Mouse (Mus musculus) heart, embryonic 13.5 days (tissue): ENCODE data around the gene Tldc1. TPM values are rescaled to one million over a fixed set of nuclear protein-coding genes. Genes with fewer than 3 reads are reported as not detected.

Experiments used
- ATAC-seq: fragments of 200-750 bp; cut with Nextera tagmentation; 2 replicates; pipeline ENCODE4 v1.8.0; 2017; ENCODE audit warnings: moderate TSS enrichment; ENCODE audit not compliant: insufficient number of reproducible peaks, low FRiP score, low TSS enrichment; ENCODE audit errors: extremely low read depth
- H3K27ac ChIP-seq: fragments of 300-500 bp; sonication (generic); replicated peaks from 2 replicates; pipeline ENCODE4 v1.5.1; 2015; ENCODE audit warnings: moderate library complexity, mild to moderate bottlenecking, inconsistent platforms
- H3K27me3 ChIP-seq: fragments of 300-500 bp; sonication (generic); replicated peaks from 2 replicates; pipeline ENCODE4 v1.6.1; 2015; ENCODE audit warnings: mild to moderate bottlenecking, inconsistent platforms
- H3K36me3 ChIP-seq: fragments of 300-500 bp; sonication (generic); 2 replicates; pipeline ENCODE4 v1.6.1; 2015; ENCODE audit warnings: mild to moderate bottlenecking, inconsistent platforms
- H3K4me1 ChIP-seq: fragments of 300-500 bp; sonication (generic); 2 replicates; pipeline ENCODE4 v1.6.1; 2015; ENCODE audit warnings: inconsistent platforms
- H3K4me2 ChIP-seq: fragments of 300-500 bp; sonication (generic); 2 replicates; pipeline ENCODE4 v1.6.1; 2015; ENCODE audit warnings: inconsistent platforms, mild to moderate bottlenecking, moderate library complexity
- H3K4me3 ChIP-seq: fragments of 300-500 bp; sonication (generic); 2 replicates; pipeline ENCODE4 v1.5.1; 2015; ENCODE audit warnings: moderate library complexity, mild to moderate bottlenecking, inconsistent platforms
- H3K9ac ChIP-seq: fragments of 300-500 bp; sonication (generic); 2 replicates; pipeline ENCODE4 v1.6.1; 2015; ENCODE audit warnings: inconsistent platforms, mild to moderate bottlenecking, moderate library complexity
- H3K9me3 ChIP-seq: fragments of 300-500 bp; sonication (generic); 2 replicates; pipeline ENCODE4 v1.6.1; 2016; ENCODE audit warnings: inconsistent platforms
- WGBS: fragments of 180-500 bp; shearing (Covaris S2); methylation state at CpG from one replicate; pipeline ENCODE4 v1.1.7; 2015; ENCODE audit warnings: mixed read lengths; 5-methylcytosine and 5-hydroxymethylcytosine counted together
- polyA plus RNA-seq: library from polyadenylated mRNA; unstranded; fragments of >200 nt; fragmentation: Nextera tagmentation; extraction: Ambion mirVana; gene quantifications from 2 replicates; pipeline ENCODE4 v1.2.1, GENCODE M21; 2015

Gene Tldc1
- polyA plus RNA-seq, 1 experiment from 2014 or later = 14.3 TPM

- peaks cover 58% of the 10 kb centered on the region for H3K36me3 ChIP-seq
- H3K9me3 ChIP-seq = no peaks in the 10 kb centered on the region
- H3K9ac ChIP-seq = no peak overlapping the region
- no peak overlapping the region for H3K4me3 ChIP-seq
- 82% methylated on average over 21 of the region's 21 CpGs for WGBS
- H3K4me1 ChIP-seq = peaks cover 6% of the 10 kb centered on the region; the same call in 1 of the 2 replicates
- H3K27me3 ChIP-seq = no peaks in the 10 kb centered on the region
- no peak for ATAC-seq
- no peak overlapping the region for H3K4me2 ChIP-seq
- no peak overlapping the region for H3K27ac ChIP-seq
Measured at GRCm38 (mm10) chr8:119762226-119763220, 15.7 kb downstream of the Tldc1 start.

- WGBS = 76% methylated on average over 11 of the region's 11 CpGs
- ATAC-seq = no peak
- Histone ChIP-seq H3K4me2 (no peak overlapping the region), H3K4me3 (no peak overlapping the region), H3K9me3 (no peaks in the 10 kb centered on the region), H3K27me3 (no peaks in the 10 kb centered on the region), H3K9ac (no peak overlapping the region), H3K36me3 (peaks cover 50% of the 10 kb centered on the region), H3K4me1 (peaks cover 10% of the 10 kb centered on the region), H3K27ac (no peak overlapping the region)
Measured at GRCm38 (mm10) chr8:119761692-119762091, 16.5 kb downstream of the Tldc1 start.

GRCm38 (mm10) chr8:119756538-119756937 lies 21.7 kb downstream of the Tldc1 start:
- H3K9me3 ChIP-seq = no peaks in the 10 kb centered on the region
- WGBS = 29% methylated on average over 5 of the region's 5 CpGs
- H3K9ac ChIP-seq = no peak overlapping the region
- no peak overlapping the region for H3K4me3 ChIP-seq
- H3K27me3 ChIP-seq = peaks cover 4% of the 10 kb centered on the region; the same call in 1 of the 2 replicates
- peaks cover 14% of the 10 kb centered on the region for H3K36me3 ChIP-seq
- no peak overlapping the region for H3K4me2 ChIP-seq
- peaks cover 28% of the 10 kb centered on the region for H3K4me1 ChIP-seq
- no peak overlapping the region for H3K27ac ChIP-seq
- no peak for ATAC-seq

GRCm38 (mm10) chr8:119756147-119756461 lies 22.1 kb downstream of the Tldc1 start:
- Histone ChIP-seq H3K9me3 (no peaks in the 10 kb centered on the region), H3K4me3 (peak overlapping the region; percentile 33; the same call in 1 of the 2 replicates), H3K27ac (no peak overlapping the region), H3K36me3 (peaks cover 9% of the 10 kb centered on the region), H3K4me2 (peak overlapping the region; percentile 62), H3K27me3 (peaks cover 4% of the 10 kb centered on the region; the same call in 1 of the 2 replicates), H3K4me1 (peaks cover 28% of the 10 kb centered on the region), H3K9ac (no peak overlapping the region)
- 65% methylated on average over 2 of the region's 2 CpGs for WGBS
- ATAC-seq = no peak

GRCm38 (mm10) chr8:119755238-119756146 lies 22.7 kb downstream of the Tldc1 start:
- ATAC-seq = no peak
- WGBS = 23% methylated on average over 28 of the region's 28 CpGs
- Histone ChIP-seq H3K9ac (peak overlapping the region; percentile 60; the same call in 1 of the 2 replicates), H3K9me3 (no peaks in the 10 kb centered on the region), H3K4me2 (peak overlapping the region; percentile 62), H3K4me3 (peak overlapping the region; percentile 33), H3K36me3 (peaks cover 3% of the 10 kb centered on the region; the same call in 1 of the 2 replicates), H3K4me1 (peaks cover 28% of the 10 kb centered on the region), H3K27ac (no peak overlapping the region), H3K27me3 (peaks cover 4% of the 10 kb centered on the region; the same call in 1 of the 2 replicates)

- H3K4me3 ChIP-seq = no peak overlapping the region
- ATAC-seq = no peak
- peaks cover 21% of the 10 kb centered on the region for H3K4me1 ChIP-seq
- no peak overlapping the region for H3K9ac ChIP-seq
- H3K36me3 ChIP-seq = no peaks in the 10 kb centered on the region
- no peaks in the 10 kb centered on the region for H3K9me3 ChIP-seq
- no peak overlapping the region for H3K4me2 ChIP-seq
- 49% methylated on average over 4 of the region's 4 CpGs for WGBS
- H3K27me3 ChIP-seq = 0 out of 2 replicates have a peak, but pooled peaks cover 11% of the 10 kb centered on the region
- H3K27ac ChIP-seq = no peak overlapping the region
Measured at GRCm38 (mm10) chr8:119744604-119745003, 33.6 kb downstream of the Tldc1 start.

- Histone ChIP-seq H3K27ac (peak overlapping the region; percentile 28; the same call in 1 of the 2 replicates), H3K9ac (0 out of 2 replicates have a peak overlapping the region, but pooled peaks have one; percentile 2), H3K9me3 (no peaks in the 10 kb centered on the region), H3K4me1 (peaks cover 21% of the 10 kb centered on the region), H3K4me3 (no peak overlapping the region), H3K4me2 (no peak overlapping the region), H3K36me3 (no peaks in the 10 kb centered on the region), H3K27me3 (0 out of 2 replicates have a peak, but pooled peaks cover 11% of the 10 kb centered on the region)
- 44% methylated on average over 13 of the region's 13 CpGs for WGBS
- no peak for ATAC-seq
Measured at GRCm38 (mm10) chr8:119743291-119744026, 34.8 kb downstream of the Tldc1 start.

- 55% methylated on average over 7 of the region's 7 CpGs for WGBS
- Histone ChIP-seq H3K4me2 (no peak overlapping the region), H3K4me3 (no peak overlapping the region), H3K27ac (no peak overlapping the region), H3K9ac (no peak overlapping the region), H3K36me3 (no peaks in the 10 kb centered on the region), H3K27me3 (0 out of 2 replicates have a peak, but pooled peaks cover under 1% of the 10 kb centered on the region), H3K9me3 (no peaks in the 10 kb centered on the region), H3K4me1 (peaks cover 21% of the 10 kb centered on the region)
- no peak for ATAC-seq
Measured at GRCm38 (mm10) chr8:119742409-119742808, 35.8 kb downstream of the Tldc1 start.

- WGBS = 63% methylated on average over 4 of the region's 4 CpGs
- H3K4me1 ChIP-seq = peaks cover 21% of the 10 kb centered on the region
- no peaks in the 10 kb centered on the region for H3K36me3 ChIP-seq
- H3K9ac ChIP-seq = no peak overlapping the region
- no peaks in the 10 kb centered on the region for H3K9me3 ChIP-seq
- H3K4me2 ChIP-seq = no peak overlapping the region
- H3K4me3 ChIP-seq = no peak overlapping the region
- H3K27ac ChIP-seq = no peak overlapping the region
- H3K27me3 ChIP-seq = no peaks in the 10 kb centered on the region
- ATAC-seq = no peak
Measured at GRCm38 (mm10) chr8:119740634-119741033, 37.6 kb downstream of the Tldc1 start.

- Histone ChIP-seq H3K4me2 (no peak overlapping the region), H3K9me3 (no peaks in the 10 kb centered on the region), H3K27me3 (no peaks in the 10 kb centered on the region), H3K4me1 (peaks cover 5% of the 10 kb centered on the region), H3K4me3 (no peak overlapping the region), H3K36me3 (no peaks in the 10 kb centered on the region), H3K9ac (no peak overlapping the region), H3K27ac (no peak overlapping the region)
- WGBS = 62% methylated on average over 19 of the region's 19 CpGs
- ATAC-seq = no peak
Measured at GRCm38 (mm10) chr8:119738129-119738907, 39.9 kb downstream of the Tldc1 start.
